Mouse (Mus musculus) thymus, postnatal 36 days (tissue): Measurements from ENCODE around the gene Ubqln3.

Experiments
- DNase-seq, 2 experiments: peaks; one replicate each; pipeline ENCODE4 v3.0.0; 2022; ENCODE audit warnings: mixed read lengths in 2 of 2

Ubqln3 gene

GRCm38 (mm10) chr7:104143179-104143578 is at the start of gene Ubqln3:
TSS of gene Ubqln3 (minus strand) at chr7:104143279.
- no peak for DNase-seq

GRCm38 (mm10) chr7:104191275-104191674 is 48.2 kb upstream of the Ubqln3 start:
- no peak for DNase-seq

- no peak for DNase-seq
Measured at GRCm38 (mm10) chr7:104183292-104183691, 40.2 kb upstream of the Ubqln3 start, which contains the start of gene Olfr648. TSS of gene Olfr648 (minus strand) at chr7:104183392.

GRCm38 (mm10) chr7:104179074-104179473 is 36.0 kb upstream of the Ubqln3 start:
- DNase-seq = no peak

- DNase-seq = no peak
Measured at GRCm38 (mm10) chr7:104178422-104179054, 35.5 kb upstream of the Ubqln3 start.

- DNase-seq = no peak
Measured at GRCm38 (mm10) chr7:104175085-104175484, 32.0 kb upstream of the Ubqln3 start.

GRCm38 (mm10) chr7:104169634-104170204 is 26.6 kb upstream of the Ubqln3 start:
- peak; percentile 14 to 28 for DNase-seq

GRCm38 (mm10) chr7:104167105-104167504 is 24.0 kb upstream of the Ubqln3 start:
- DNase-seq = peak; percentile 11 to 18

- no peak for DNase-seq
Measured at GRCm38 (mm10) chr7:104150456-104150855, 7.4 kb upstream of the Ubqln3 start, which contains the start of gene Ubqlnl. TSS of gene Ubqlnl (minus strand) at chr7:104150556.

GRCm38 (mm10) chr7:104137305-104137704 is 5.8 kb downstream of the Ubqln3 start, which contains the start of gene Olfr643:
TSS of gene Olfr643 (minus strand) at chr7:104137405.
- no peak for DNase-seq

GRCm38 (mm10) chr7:104129726-104130125 is 13.4 kb downstream of the Ubqln3 start, which contains the start of gene Ubqln5:
TSS of gene Ubqln5 (minus strand) at chr7:104129826.
- peak in 1 of 2 experiments; percentile 17 for DNase-seq

GRCm38 (mm10) chr7:104104757-104104972 is 38.4 kb downstream of the Ubqln3 start, which contains the start of gene Olfr646:
TSS of gene Olfr646 (plus strand) at chr7:104104873.
- DNase-seq = no peak

- no peak for DNase-seq
Measured at GRCm38 (mm10) chr7:104103913-104104756, 38.9 kb downstream of the Ubqln3 start.
